Mouse (Mus musculus) testis, adult 10 weeks (tissue): ENCODE results near the gene Gm3164. TPM values are rescaled to one million over a fixed set of nuclear protein-coding genes. Genes with fewer than 3 reads are reported as not detected.

ENCODE experiments used
- polyA plus RNA-seq: library from polyadenylated mRNA; stranded (reverse); fragments of 350-450 nt; fragmentation: Illumina TruSeq; extraction: RNeasy Lipid Tissue Mini Kit (QIAGEN cat#74804); gene quantifications from one replicate; pipeline ENCODE4 v1.2.3, GENCODE M21; 2014; ENCODE audit warnings: low read depth, low replicate concordance

Gene Gm3164
- polyA plus RNA-seq = 2.3 TPM

DNA sequence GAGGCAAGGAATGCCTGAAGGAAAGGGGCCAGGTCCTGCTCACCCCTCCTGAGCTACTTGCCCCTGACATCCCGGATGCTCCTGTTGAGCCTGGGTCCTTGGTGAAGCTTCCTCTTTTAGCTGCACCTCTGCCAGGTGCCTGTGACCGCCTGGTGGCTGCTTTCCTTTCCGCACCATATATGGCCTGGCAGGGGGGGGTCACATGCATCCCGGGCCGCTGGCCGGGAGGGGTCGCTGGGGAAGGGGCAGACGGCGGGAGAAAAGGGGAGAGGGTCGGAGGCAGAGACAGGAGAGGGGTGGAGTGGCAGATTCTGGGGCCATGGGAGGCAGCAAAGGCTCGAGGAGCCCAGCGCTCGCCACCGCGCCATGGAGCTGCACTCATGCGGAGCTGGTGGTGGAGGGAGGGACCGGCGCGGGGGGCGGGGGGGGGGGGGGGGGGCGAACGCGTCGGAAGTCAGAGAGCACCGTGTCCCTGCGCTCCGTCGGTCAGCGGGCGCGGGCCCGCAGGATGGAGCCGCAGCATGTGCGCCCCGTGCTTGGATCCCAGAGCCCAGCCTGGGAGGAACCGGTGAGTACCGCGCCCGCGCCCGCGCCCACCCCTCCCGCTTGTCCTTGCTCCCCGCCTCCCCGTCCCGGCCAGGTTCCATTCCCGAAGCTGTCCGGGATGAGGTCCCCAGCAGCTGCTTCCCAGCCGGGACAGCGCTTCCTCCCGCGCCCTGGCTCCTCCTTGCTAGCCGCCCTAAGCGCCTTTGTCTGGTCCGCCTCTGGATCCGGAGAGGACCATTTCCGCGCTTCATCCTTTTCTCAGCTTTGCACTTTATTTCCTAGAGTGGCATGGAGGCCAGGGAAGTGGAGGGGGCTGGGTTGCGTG is at the start of gene Gm3164:
TSS of gene Gm3164 (plus strand) at position 484 of the 871 bp plus-strand sequence.

DNA sequence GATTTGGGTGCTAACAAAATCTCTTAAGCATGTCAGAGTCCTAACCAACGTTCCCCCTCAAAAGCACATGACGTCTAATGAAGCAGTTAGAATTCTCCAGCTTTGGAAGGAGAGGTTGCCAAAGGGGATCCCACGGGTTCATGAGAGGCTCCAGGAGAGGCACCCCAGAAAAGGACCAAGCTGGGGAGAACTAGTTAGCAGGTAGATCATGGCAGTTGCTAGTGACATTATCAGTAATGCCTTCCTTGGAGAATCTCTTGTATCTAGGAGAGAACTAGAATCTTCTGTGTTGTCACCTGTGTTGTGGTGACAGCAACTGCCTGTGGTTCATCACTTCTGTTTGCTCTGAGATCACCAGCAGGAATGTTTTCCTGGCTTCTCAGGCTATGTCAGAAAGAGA is 18.0 kb upstream of the Gm3164 start, which contains the start of gene Gm3159:
TSS of gene Gm3159 (plus strand) at position 301 of the 400 bp plus-strand sequence.

DNA sequence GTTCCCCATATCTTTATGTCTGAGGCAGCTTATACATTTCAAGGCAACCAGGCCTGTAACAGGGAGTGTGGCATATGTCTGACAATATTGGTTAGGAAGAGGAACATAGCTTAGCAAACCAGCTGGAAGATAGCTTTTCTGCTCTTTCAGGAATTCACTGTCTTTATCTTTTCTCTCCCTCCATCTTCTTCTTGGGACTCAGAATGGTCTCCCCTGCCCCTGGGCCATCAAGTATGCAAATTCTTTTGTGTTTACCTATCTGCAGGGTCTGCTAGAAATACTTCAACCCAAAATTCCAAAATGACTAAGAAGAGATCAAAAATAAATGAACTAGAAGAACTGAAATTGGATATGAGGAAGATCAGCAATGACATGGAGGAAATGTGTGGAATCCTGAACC is 15.4 kb downstream of the Gm3164 start, which contains the start of gene Gm3173:
TSS of gene Gm3173 (plus strand) at position 301 of the 400 bp plus-strand sequence.

DNA sequence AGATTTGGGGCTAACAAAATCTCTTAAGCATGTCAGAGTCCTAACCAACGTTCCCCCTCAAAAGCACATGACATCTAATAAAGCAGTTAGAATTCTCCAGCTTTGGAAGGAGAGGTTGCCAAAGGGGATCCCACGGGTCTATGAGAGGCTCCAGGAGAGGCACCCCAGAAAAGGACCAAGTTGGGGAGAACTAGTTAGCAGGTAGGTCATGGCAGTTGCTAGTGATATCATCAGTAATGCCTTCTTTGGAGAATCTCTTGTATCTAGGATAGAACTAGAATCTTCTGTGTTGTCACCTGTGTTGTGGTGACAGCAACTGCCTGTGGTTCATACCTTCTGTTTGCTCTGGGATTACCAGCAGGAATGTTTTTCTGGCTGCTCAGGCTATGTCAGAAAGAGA is 66.2 kb downstream of the Gm3164 start, which contains the start of gene Gm3182:
TSS of gene Gm3182 (plus strand) at position 301 of the 400 bp plus-strand sequence.

Other genes starting within 250 kb of the Gm3164 start
- gene Gm2974, start 232.9 kb upstream of the Gm3164 start, polyA plus RNA-seq = 4.1 TPM
- 3.0 TPM for gene Gm3138, start 165.8 kb upstream of the Gm3164 start, polyA plus RNA-seq
- gene Gm3149, start 98.2 kb upstream of the Gm3164 start, polyA plus RNA-seq = 57.3 TPM
- gene 2610042L04Rik, start 80.7 kb upstream of the Gm3164 start, polyA plus RNA-seq = 2.1 TPM
- gene Gm3159, start 17.9 kb upstream of the Gm3164 start, polyA plus RNA-seq = 0.50 TPM
- 3.7 TPM for gene Gm3173, start 15.5 kb downstream of the Gm3164 start, polyA plus RNA-seq
- 113 TPM for gene Gm3182, start 66.3 kb downstream of the Gm3164 start, polyA plus RNA-seq
- not detected for gene Gm3047, start 140.0 kb downstream of the Gm3164 start, polyA plus RNA-seq
- gene Gm8159, start 216.9 kb downstream of the Gm3164 start, polyA plus RNA-seq = 24.3 TPM
- 6.9 TPM for gene Gm3239, start 248.7 kb downstream of the Gm3164 start, polyA plus RNA-seq